Mouse (Mus musculus): Measurements from ENCODE around the gene Npvf.

The Npvf gene

GRCm38 (mm10) chr6:50654356-50654755, at the start of gene Npvf:
Gene Npvf (minus strand): TSS chr6:50654439.
- ChIA-PET POLR2A (no interaction called here), CTCF (interaction anchor here in 1 of 4 experiments (0.5 kb wide), 1 partner anchor 282 kb away, joined by 3 read pairs; no protein-coding TSS in a partner anchor)

GRCm38 (mm10) chr6:50689121-50689815, 35.0 kb upstream of the Npvf start:
- ChIA-PET POLR2A (no interaction called here), CTCF (no interaction called here)

GRCm38 (mm10) chr6:50684646-50685415, 30.6 kb upstream of the Npvf start:
- POLR2A ChIA-PET, result no interaction called here
- CTCF ChIA-PET, result interaction anchor here in 2 of 4 experiments (0.6 to 1.5 kb wide), 3 partner anchors 53 to 252 kb away, joined by 3 to 5 read pairs (median 3); no protein-coding TSS in a partner anchor

GRCm38 (mm10) chr6:50681491-50681890, 27.3 kb upstream of the Npvf start:
- ChIA-PET CTCF (interaction anchor here in 2 of 4 experiments (1.5 to 2.1 kb wide), 2 partner anchors 127 kb away, joined by 4 to 7 read pairs; no protein-coding TSS in a partner anchor), POLR2A (no interaction called here)

GRCm38 (mm10) chr6:50680224-50681215, 26.3 kb upstream of the Npvf start:
- POLR2A ChIA-PET, result interaction anchor here in 1 of 4 experiments (0.7 kb wide), 1 partner anchor 24 kb away, joined by 4 read pairs; no protein-coding TSS in a partner anchor

GRCm38 (mm10) chr6:50679486-50679828, 25.2 kb upstream of the Npvf start:
- ChIA-PET CTCF (interaction anchor here (0.5 to 8.0 kb wide), 30 partner anchors 9 to 1382 kb away, joined by 3 to 175 read pairs (median 4); no protein-coding TSS in a partner anchor), POLR2A (no interaction called here)

More at GRCm38 (mm10) chr6:50680224-50681215, 26.3 kb upstream of the Npvf start:
- CTCF ChIA-PET, result interaction anchor here (0.5 to 8.0 kb wide), 6 partner anchors 125 to 256 kb away, joined by 3 to 175 read pairs (median 38); no protein-coding TSS in a partner anchor

- ChIA-PET CTCF (interaction anchor here (0.5 to 8.0 kb wide), 42 partner anchors 9 to 1382 kb away, joined by 3 to 175 read pairs (median 4); no protein-coding TSS in a partner anchor), POLR2A (interaction anchor here in 1 of 4 experiments (0.8 kb wide), 2 partner anchors 128 to 290 kb away, joined by 3 to 6 read pairs; no protein-coding TSS in a partner anchor)
These were observed 24.7 kb upstream of the Npvf start for GRCm38 (mm10) chr6:50678826-50679485.

GRCm38 (mm10) chr6:50671191-50671590, 17.0 kb upstream of the Npvf start:
- POLR2A ChIA-PET, result no interaction called here
- CTCF ChIA-PET, result interaction anchor here in 1 of 4 experiments (0.7 kb wide), 1 partner anchor 360 kb away, joined by 3 read pairs; no protein-coding TSS in a partner anchor

GRCm38 (mm10) chr6:50666937-50667336, 12.7 kb upstream of the Npvf start:
- POLR2A ChIA-PET, result interaction anchor here in 1 of 4 experiments (0.5 kb wide), 1 partner anchor 982 kb away, joined by 3 read pairs; no protein-coding TSS in a partner anchor
- CTCF ChIA-PET, result no interaction called here

- ChIA-PET POLR2A (no interaction called here), CTCF (no interaction called here)
These were observed 10.8 kb upstream of the Npvf start for GRCm38 (mm10) chr6:50665020-50665419.

GRCm38 (mm10) chr6:50664193-50664592, 10.0 kb upstream of the Npvf start:
- CTCF ChIA-PET, result no interaction called here

GRCm38 (mm10) chr6:50662925-50663583, 8.8 kb upstream of the Npvf start:
- CTCF ChIA-PET, result no interaction called here
- POLR2A ChIA-PET, result interaction anchor here in 1 of 4 experiments (0.7 kb wide), 1 partner anchor 643 kb away, joined by 3 read pairs; no protein-coding TSS in a partner anchor

More at GRCm38 (mm10) chr6:50664193-50664592, 10.0 kb upstream of the Npvf start:
- POLR2A ChIA-PET, result no interaction called here

- CTCF ChIA-PET, result interaction anchor here in 1 of 4 experiments (0.6 to 0.8 kb wide), 2 partner anchors 17 to 125 kb away, joined by 3 to 5 read pairs; no protein-coding TSS in a partner anchor
- POLR2A ChIA-PET, result interaction anchor here in 1 of 4 experiments (0.6 kb wide), 1 partner anchor 113 kb away, joined by 3 read pairs; no protein-coding TSS in a partner anchor
These were observed 7.5 kb upstream of the Npvf start for GRCm38 (mm10) chr6:50661729-50662128.

- ChIA-PET CTCF (no interaction called here), POLR2A (no interaction called here)
These were observed 4.2 kb upstream of the Npvf start for GRCm38 (mm10) chr6:50658466-50658865.

GRCm38 (mm10) chr6:50658018-50658417, 3.8 kb upstream of the Npvf start:
- POLR2A ChIA-PET, result no interaction called here
- CTCF ChIA-PET, result no interaction called here

GRCm38 (mm10) chr6:50656426-50656825, 2.2 kb upstream of the Npvf start:
- POLR2A ChIA-PET, result interaction anchor here in 1 of 4 experiments (0.6 to 1.2 kb wide), 2 partner anchors 24 to 26 kb away, joined by 3 to 4 read pairs; no protein-coding TSS in a partner anchor
- CTCF ChIA-PET, result no interaction called here

GRCm38 (mm10) chr6:50655925-50656324, 1.7 kb upstream of the Npvf start:
- ChIA-PET POLR2A (interaction anchor here in 1 of 4 experiments (0.6 kb wide), 1 partner anchor 25 kb away, joined by 4 read pairs; no protein-coding TSS in a partner anchor), CTCF (no interaction called here)

- CTCF ChIA-PET, result no interaction called here
- POLR2A ChIA-PET, result no interaction called here
These were observed 6.6 kb downstream of the Npvf start for GRCm38 (mm10) chr6:50647656-50648055.

All from embryonic stem cell, embryonic (primary cell).